Mouse (Mus musculus): ENCODE results near the gene Cmah.

GRCm38 (mm10) chr13:24391892-24392291 lies 64.7 kb downstream of the Cmah start:
- TF ChIP-seq POLR2A (IDR thresholded peaks at IDR 0.05; ENCODE audit: low read depth, low read length): no peak
- TF ChIP-seq CTCF (conservative IDR thresholded peaks at IDR 0.05; ENCODE audit: insufficient read depth, insufficient read length, low read depth, low read length): no peak

All from kidney, adult 2 months (tissue).